In genomic region chr1:91484011-91484346, GRCm38 (mm10) we compare ENCODE assay signal across 13 mouse cellular contexts. TPM values are rescaled to one million over a fixed set of nuclear protein-coding genes. Genes with fewer than 3 reads are reported as not detected.
DNase-seq lines count a peak whose midpoint lies in the region; ATAC-seq and TF ChIP-seq lines count a peak whose summit lies in the region.
"Had no signal": no experiment of that assay in that cellular context is flagged by ENCODE, and none has a peak within 500 bp of the region (broad histone marks: within the 10 kb centered on the region; RNA-seq: fewer than 3 reads in every experiment).

No protein-coding gene starts in this region.

- H3K27me3 ChIP-seq in intestine, embryonic 14.5 days (replicated peaks; ENCODE audit: control insufficient read depth, insufficient read depth, low read length): no peaks in the 10 kb centered on the region
- H3K27me3 ChIP-seq in intestine, embryonic 16.5 days (replicated peaks; ENCODE audit: control insufficient read depth, insufficient read depth, low read length): no peaks in the 10 kb centered on the region
- H3K27me3 ChIP-seq in MEL (ENCODE audit: control insufficient read depth in 1 of 2, insufficient read depth in 2 of 2, low read length in 2 of 2): peaks cover 2 to 3% of the 10 kb centered on the region in 2 experiments; a peak in 3 of 4 replicates
- no peaks in the 10 kb centered on the region for H3K27me3 ChIP-seq in kidney, postnatal 0 days (ENCODE audit: insufficient read depth, low read length)
- H3K27me3 ChIP-seq: forebrain, embryonic 13.5 days; limb, embryonic 15.5 days; Patski had no signal

- H3K36me3 ChIP-seq in intestine, embryonic 14.5 days (ENCODE audit: control insufficient read depth, insufficient read depth, low read length): no peaks in the 10 kb centered on the region
- H3K36me3 ChIP-seq in intestine, embryonic 16.5 days (ENCODE audit: control insufficient read depth, insufficient read depth, low read length): no peaks in the 10 kb centered on the region
- no peaks in the 10 kb centered on the region for H3K36me3 ChIP-seq in MEL (ENCODE audit: control insufficient read depth in 1 of 2, insufficient read depth in 2 of 2, low read length in 2 of 2)
- H3K36me3 ChIP-seq in kidney, postnatal 0 days (ENCODE audit: insufficient read depth, low read length): no peaks in the 10 kb centered on the region
- H3K36me3 ChIP-seq: limb, embryonic 15.5 days; midbrain, embryonic 13.5 days had no signal

- H3K79me2 ChIP-seq in MEL (ENCODE audit: control insufficient read depth, insufficient read depth, low read length, poor library complexity): no peaks in the 10 kb centered on the region

- H3K4me1 ChIP-seq in intestine, embryonic 14.5 days (replicated peaks; ENCODE audit: control insufficient read depth, insufficient read depth, low read length): no peaks in the 10 kb centered on the region
- H3K4me1 ChIP-seq in intestine, embryonic 16.5 days (ENCODE audit: control insufficient read depth, insufficient read depth, low read length): peaks cover 4% of the 10 kb centered on the region; the same call in 1 of the 2 replicates
- peaks cover 2 to 6% of the 10 kb centered on the region in 2 experiments; a peak in 1 of 4 replicates for H3K4me1 ChIP-seq in MEL (ENCODE audit: control insufficient read depth in 1 of 2, insufficient read depth in 2 of 2, low read length in 2 of 2)
- H3K4me1 ChIP-seq in kidney, postnatal 0 days (replicated peaks; ENCODE audit: insufficient read depth, low read length): 0 out of 2 replicates have a peak, but pooled peaks cover 3% of the 10 kb centered on the region
- H3K4me1 ChIP-seq: forebrain, embryonic 13.5 days; limb, embryonic 15.5 days; midbrain, embryonic 13.5 days had no signal

- TF ChIP-seq POLR2A in MEL (IDR thresholded peaks at IDR 0.05; ENCODE audit: control insufficient read depth in 1 of 2, insufficient read depth in 1 of 2, low read depth in 1 of 2, low read length in 2 of 2, poor library complexity in 1 of 2): no peak

- H3K9ac ChIP-seq in intestine, embryonic 14.5 days (ENCODE audit: low read length): no peak overlapping the region
- H3K9ac ChIP-seq in intestine, embryonic 16.5 days (ENCODE audit: low read depth, low read length): no peak overlapping the region
- H3K9ac ChIP-seq in MEL (ENCODE audit: control insufficient read depth, low read depth, low read length, poor library complexity, severe bottlenecking): no peak overlapping the region; the same call in 1 of the 2 replicates
- H3K9ac ChIP-seq in kidney, postnatal 0 days (ENCODE audit: low read depth, low read length): no peak overlapping the region
- H3K9ac ChIP-seq: forebrain, embryonic 13.5 days; limb, embryonic 15.5 days; midbrain, embryonic 13.5 days had no signal

- TF ChIP-seq RAD21 in MEL (IDR thresholded peaks at IDR 0.05; ENCODE audit: low read depth, low read length): no peak

- no peak overlapping the region for H3K27ac ChIP-seq in intestine, embryonic 14.5 days (ENCODE audit: low read depth)
- H3K27ac ChIP-seq in intestine, embryonic 16.5 days (ENCODE audit: low read length): no peak overlapping the region
- H3K27ac ChIP-seq in MEL (ENCODE audit: control insufficient read depth, low read depth, low read length): no peak overlapping the region
- H3K27ac ChIP-seq in kidney, postnatal 0 days: no peak overlapping the region
- H3K27ac ChIP-seq: forebrain, embryonic 13.5 days; limb, embryonic 15.5 days; macrophage; midbrain, embryonic 13.5 days had no signal

- ATAC-seq in intestine, embryonic 14.5 days (replicated peaks; ENCODE audit: low FRiP score, low TSS enrichment, low read depth): 0 out of 2 replicates have a peak, but pooled peaks have one; percentile 5
- no peak for ATAC-seq in intestine, embryonic 16.5 days
- ATAC-seq in kidney, postnatal 0 days (replicated peaks; ENCODE audit: low FRiP score, low read depth): peak; percentile 5; the same call in 1 of the 2 replicates
- ATAC-seq: Patski had no signal

- no peak for TF ChIP-seq EP300 in MEL (IDR thresholded peaks at IDR 0.05; ENCODE audit: low read depth in 1 of 2, low read length in 2 of 2)

- 74% methylated on average over 5 of the region's 5 CpGs for WGBS in intestine, embryonic 14.5 days
- WGBS in intestine, embryonic 16.5 days: 73% methylated on average over 5 of the region's 5 CpGs
- 55% methylated on average over 5 of the region's 5 CpGs for WGBS in kidney, postnatal 0 days

- H3K4me2 ChIP-seq in intestine, embryonic 14.5 days (ENCODE audit: low read length): no peak overlapping the region
- H3K4me2 ChIP-seq in intestine, embryonic 16.5 days (ENCODE audit: low read depth, low read length): no peak overlapping the region
- no peak overlapping the region for H3K4me2 ChIP-seq in kidney, postnatal 0 days (ENCODE audit: low read length)
- H3K4me2 ChIP-seq: forebrain, embryonic 13.5 days; limb, embryonic 15.5 days; midbrain, embryonic 13.5 days had no signal

- DNase-seq in adrenal gland, adult (ENCODE audit: inconsistent age in 2 of 2, low spot score in 1 of 2): peak; percentile 70 to 84
- no peak for DNase-seq in adrenal gland, adult 2 months
- DNase-seq in intestine, embryonic 14.5 days (ENCODE audit: low spot score): no peak
- no peak for DNase-seq in MEL (ENCODE audit: low read depth, low spot score)
- DNase-seq in kidney, postnatal 0 days (ENCODE audit: low spot score): no peak
- DNase-seq in gastrocnemius, postnatal 25 days: no peak
- no peak for DNase-seq in layer of hippocampus, adult 18-20 months (ENCODE audit: low spot score in 2 of 2)

- TF ChIP-seq CTCF in MEL (IDR thresholded peaks at IDR 0.05 in 2 of 3, conservative IDR thresholded peaks at IDR 0.05 in 1 of 3; ENCODE audit: control insufficient read depth in 1 of 3, insufficient read depth in 1 of 3, low read depth in 2 of 3, low read length in 3 of 3, poor library complexity in 1 of 3, severe bottlenecking in 1 of 3): no peak
- no peak for TF ChIP-seq CTCF in kidney, postnatal 0 days (IDR thresholded peaks at IDR 0.05; ENCODE audit: low read depth)

- no peak overlapping the region for H3K4me3 ChIP-seq in intestine, embryonic 14.5 days (ENCODE audit: low read depth, low read length)
- H3K4me3 ChIP-seq in intestine, embryonic 16.5 days (ENCODE audit: low read length): no peak overlapping the region
- H3K4me3 ChIP-seq in MEL (ENCODE audit: control insufficient read depth in 1 of 2, insufficient read depth in 1 of 2, low read depth in 2 of 2, low read length in 2 of 2): no peak overlapping the region
- no peak overlapping the region for H3K4me3 ChIP-seq in kidney, postnatal 0 days (replicated peaks; ENCODE audit: low read depth, low read length)
- H3K4me3 ChIP-seq: forebrain, embryonic 13.5 days; limb, embryonic 15.5 days; midbrain, embryonic 13.5 days had no signal

- H3K9me3 ChIP-seq in intestine, embryonic 14.5 days (ENCODE audit: control insufficient read depth, low read length): no peaks in the 10 kb centered on the region
- H3K9me3 ChIP-seq in intestine, embryonic 16.5 days (ENCODE audit: control insufficient read depth, low read length): no peaks in the 10 kb centered on the region
- H3K9me3 ChIP-seq in MEL (replicated peaks; ENCODE audit: insufficient read depth, low read length): no peaks in the 10 kb centered on the region
- H3K9me3 ChIP-seq in kidney, postnatal 0 days (replicated peaks; ENCODE audit: low read length): no peaks in the 10 kb centered on the region
- H3K9me3 ChIP-seq: forebrain, embryonic 13.5 days; limb, embryonic 15.5 days; midbrain, embryonic 13.5 days had no signal

TF ChIP-seq in MEL, 35 proteins besides CTCF, POLR2A, EP300 and RAD21:
- TF ChIP-seq GABPA (IDR thresholded peaks at IDR 0.05; ENCODE audit: low read depth, low read length) (no peak), MXI1 (IDR thresholded peaks at IDR 0.05; ENCODE audit: low read depth, low read length) (0 out of 2 replicates have a peak, but pooled peaks have one; percentile 10)

RNA-seq across cellular contexts. Expression of gene Traf3ip1, which starts 10.5 kb away (rescaled TPM):
- 10 to 100 TPM; 10.1 to 11.8 TPM for total RNA-seq in adrenal gland, adult 2 months (2021)
- polyA plus RNA-seq in adrenal gland, adult 2 months (2012; rRNA removed): 6.2 and 6.8 TPM in 2 replicates
- polyA plus RNA-seq in intestine, embryonic 14.5 days (2014; fragmentation: Nextera tagmentation; extraction: Ambion mirVana): 5.9 and 6.7 TPM in 2 replicates
- polyA plus RNA-seq in intestine, embryonic 16.5 days (2015; fragmentation: Nextera tagmentation; extraction: Ambion mirVana): 6.2 and 6.7 TPM in 2 replicates
- 12.0 and 13.6 TPM in 2 replicates for total RNA-seq in MEL (2012; rRNA removed)
- polyA plus RNA-seq in MEL (2012; ENCODE audit: insufficient read depth in 1 of 2, insufficient read length in 2 of 2, low read depth in 1 of 2, low replicate concordance in 2 of 2, missing spikeins in 1 of 2): 10 to 100 TPM in 1 of 2 experiments, not detected in 1; 19.6 TPM
- 6.3 and 6.5 TPM in 2 replicates for polyA plus RNA-seq in kidney, postnatal 0 days (2015; fragmentation: Nextera tagmentation; extraction: Ambion mirVana)
- 1 to 10 TPM; 2.9 to 3.2 TPM for total RNA-seq in gastrocnemius, postnatal 25 days (2021)
- total RNA-seq in layer of hippocampus, adult 18-20 months (2021): 10 to 100 TPM; 14.3 to 14.6 TPM

RNA-seq across cellular contexts. Expression of gene Per2, which starts 24.9 kb away (rescaled TPM):
- total RNA-seq in adrenal gland, adult 2 months (2021): 10 to 100 TPM; 22.2 to 68.7 TPM
- 24.7 and 40.0 TPM in 2 replicates for polyA plus RNA-seq in adrenal gland, adult 2 months (2012; rRNA removed)
- polyA plus RNA-seq in intestine, embryonic 14.5 days (2014; fragmentation: Nextera tagmentation; extraction: Ambion mirVana): 5.9 and 6.7 TPM in 2 replicates
- polyA plus RNA-seq in intestine, embryonic 16.5 days (2015; fragmentation: Nextera tagmentation; extraction: Ambion mirVana): 8.9 and 11.7 TPM in 2 replicates
- total RNA-seq in MEL (2012; rRNA removed): 3.9 and 4.3 TPM in 2 replicates
- polyA plus RNA-seq in MEL (2012; ENCODE audit: insufficient read depth in 1 of 2, insufficient read length in 2 of 2, low read depth in 1 of 2, low replicate concordance in 2 of 2, missing spikeins in 1 of 2): 1 to 10 TPM in 1 of 2 experiments, not detected in 1; 8.3 TPM
- 2.3 and 2.7 TPM in 2 replicates for polyA plus RNA-seq in kidney, postnatal 0 days (2015; fragmentation: Nextera tagmentation; extraction: Ambion mirVana)
- total RNA-seq in gastrocnemius, postnatal 25 days (2021): 1 to 10 TPM in 1 of 2 experiments, under 1 TPM in 1; 0.97 to 7.1 TPM
- total RNA-seq in layer of hippocampus, adult 18-20 months (2021): 10 to 100 TPM; 32.2 to 35.2 TPM

RNA-seq across cellular contexts. Expression of gene Asb1, which starts 56.4 kb away (rescaled TPM):
- 10 to 100 TPM; 17.8 to 22.0 TPM for total RNA-seq in adrenal gland, adult 2 months (2021)
- 4.2 and 6.6 TPM in 2 replicates for polyA plus RNA-seq in adrenal gland, adult 2 months (2012; rRNA removed)
- polyA plus RNA-seq in intestine, embryonic 14.5 days (2014; fragmentation: Nextera tagmentation; extraction: Ambion mirVana): 6.2 and 7.3 TPM in 2 replicates
- 3.1 and 3.4 TPM in 2 replicates for polyA plus RNA-seq in intestine, embryonic 16.5 days (2015; fragmentation: Nextera tagmentation; extraction: Ambion mirVana)
- 38.4 and 41.3 TPM in 2 replicates for total RNA-seq in MEL (2012; rRNA removed)
- polyA plus RNA-seq in MEL (2012; ENCODE audit: insufficient read depth in 1 of 2, insufficient read length in 2 of 2, low read depth in 1 of 2, low replicate concordance in 2 of 2, missing spikeins in 1 of 2): 10 to 100 TPM in 1 of 2 experiments, not detected in 1; 37.9 TPM
- polyA plus RNA-seq in kidney, postnatal 0 days (2015; fragmentation: Nextera tagmentation; extraction: Ambion mirVana): 4.0 and 4.3 TPM in 2 replicates
- total RNA-seq in gastrocnemius, postnatal 25 days (2021): 10 to 100 TPM; 15.5 TPM
- total RNA-seq in layer of hippocampus, adult 18-20 months (2021): 10 to 100 TPM; 39.9 to 43.5 TPM

Comparison
In these comparisons a context has a peak if more than half of its experiments do, and no peak if none do; other contexts are left out.
1. DNase-seq: peak in adrenal gland, adult (2 of 2); none in adrenal gland, adult 2 months (single experiment), intestine, embryonic 14.5 days (single experiment), MEL (single experiment), kidney, postnatal 0 days (single experiment), gastrocnemius, postnatal 25 days (single experiment) and layer of hippocampus, adult 18-20 months (0 of 2).